Mouse (Mus musculus) hindbrain, embryonic 15.5 days (tissue): ENCODE measurements at regions not wholly inside any gene's neighbourhood (a gene's known extent, or its start where the extent isn't known, plus 50 kb on each side); places are given as distances from the start of the nearest gene placed in this dataset.

ENCODE experiments used
- ATAC-seq: fragments of 200-750 bp; cut with Nextera tagmentation; 2 replicates; pipeline ENCODE4 v1.8.0; 2017; ENCODE audit warnings: low read depth, moderate number of reproducible peaks, moderate TSS enrichment; ENCODE audit not compliant: low FRiP score
- H3K27ac ChIP-seq: fragments of 300-500 bp; sonication (generic); replicated peaks from 2 replicates; pipeline ENCODE4 v1.5.1; 2015; ENCODE audit warnings: mild to moderate bottlenecking, inconsistent platforms
- H3K27me3 ChIP-seq: fragments of 300-500 bp; sonication (generic); 2 replicates; pipeline ENCODE4 v1.6.1; 2015; ENCODE audit warnings: control low read depth, inconsistent platforms
- H3K36me3 ChIP-seq: fragments of 300-500 bp; sonication (generic); 2 replicates; pipeline ENCODE4 v1.6.1; 2015; ENCODE audit warnings: control low read depth, inconsistent platforms
- H3K4me1 ChIP-seq: fragments of 300-500 bp; sonication (generic); replicated peaks from 2 replicates; pipeline ENCODE4 v1.6.1; 2015; ENCODE audit warnings: control low read depth, inconsistent platforms
- H3K4me2 ChIP-seq: fragments of 300-500 bp; sonication (generic); 2 replicates; pipeline ENCODE4 v1.6.1; 2015; ENCODE audit warnings: moderate library complexity, mild to moderate bottlenecking, inconsistent platforms
- H3K4me3 ChIP-seq: fragments of 300-500 bp; sonication (generic); 2 replicates; pipeline ENCODE4 v1.5.1; 2015; ENCODE audit warnings: mild to moderate bottlenecking, inconsistent platforms
- H3K9ac ChIP-seq: fragments of 300-500 bp; sonication (generic); 2 replicates; pipeline ENCODE4 v1.6.1; 2015; ENCODE audit warnings: inconsistent platforms
- H3K9me3 ChIP-seq: fragments of 300-500 bp; sonication (generic); 2 replicates; pipeline ENCODE4 v1.6.1; 2016; ENCODE audit warnings: control low read depth, inconsistent platforms
- WGBS: fragments of 180-500 bp; shearing (Covaris S2); methylation state at CpG from one replicate; pipeline ENCODE4 v1.1.7; 2015; 5-methylcytosine and 5-hydroxymethylcytosine counted together

DNA sequence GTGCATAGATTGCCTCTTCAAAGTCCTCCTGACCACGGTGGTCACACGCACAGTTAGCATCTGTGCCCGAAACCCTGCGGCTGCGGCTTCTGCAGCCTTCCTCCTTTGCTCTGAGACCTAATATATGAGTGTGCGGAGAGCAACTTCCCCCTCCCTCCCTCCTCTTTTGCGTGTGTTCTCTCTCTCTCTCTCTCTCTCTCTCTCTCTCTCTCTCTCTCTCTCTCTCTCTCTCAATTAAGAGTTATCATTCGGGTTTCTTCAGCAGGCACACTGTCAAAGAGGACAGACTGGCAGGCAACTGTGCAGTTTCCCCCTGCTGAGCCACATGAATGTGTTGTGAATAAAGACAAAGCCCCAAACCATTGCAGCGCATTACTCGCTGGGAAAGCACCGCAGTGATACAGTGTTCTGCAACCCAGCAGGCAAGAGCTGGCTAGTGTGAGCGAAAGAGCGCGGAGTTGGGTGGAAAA is 900.8 kb downstream of the Mat2b start:
- peak; percentile 93 for ATAC-seq
- H3K4me2 ChIP-seq = peak overlapping the region; percentile 68
- peak overlapping the region; percentile 57 for H3K27ac ChIP-seq
- H3K4me1 ChIP-seq = peaks cover 10% of the 10 kb centered on the region; the same call in 1 of the 2 replicates
- H3K9me3 ChIP-seq = no peaks in the 10 kb centered on the region
- H3K27me3 ChIP-seq = no peaks in the 10 kb centered on the region
- H3K36me3 ChIP-seq = no peaks in the 10 kb centered on the region
- peak overlapping the region; percentile 41 for H3K9ac ChIP-seq
- H3K4me3 ChIP-seq = peak overlapping the region; percentile 38
- under 1% methylated on average over 14 of the region's 14 CpGs for WGBS

DNA sequence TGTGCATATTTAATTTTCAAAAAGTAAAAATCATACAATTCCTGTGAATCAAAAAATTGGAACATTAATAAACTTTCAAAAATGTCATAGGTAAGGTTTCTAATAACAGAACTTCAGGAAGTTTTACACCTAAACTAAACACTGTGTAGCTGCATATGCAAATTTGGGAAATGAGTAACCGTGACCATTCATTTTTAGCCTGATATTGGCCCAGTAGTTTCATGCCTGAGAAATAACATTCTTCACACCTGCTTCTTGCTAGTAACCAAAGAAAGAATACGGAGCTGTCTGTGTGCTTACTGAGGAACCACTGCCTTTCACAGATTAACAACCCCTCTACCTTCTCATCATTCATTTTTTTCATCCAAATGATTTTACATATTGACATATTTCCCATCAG is 902.9 kb downstream of the Mat2b start:
- no peaks in the 10 kb centered on the region for H3K9me3 ChIP-seq
- H3K4me2 ChIP-seq = no peak overlapping the region
- H3K27me3 ChIP-seq = no peaks in the 10 kb centered on the region
- no peak for ATAC-seq
- no peak overlapping the region for H3K4me3 ChIP-seq
- H3K36me3 ChIP-seq = no peaks in the 10 kb centered on the region
- no peak overlapping the region for H3K27ac ChIP-seq
- H3K4me1 ChIP-seq = peaks cover 10% of the 10 kb centered on the region; the same call in 1 of the 2 replicates
- 82% methylated on average over 2 of the region's 2 CpGs for WGBS
- H3K9ac ChIP-seq = no peak overlapping the region
